Mouse (Mus musculus) spleen, postnatal 10 days (tissue): Measurements from ENCODE around the gene Rdh5.

Source experiments
- DNase-seq, 2 experiments: peaks; one replicate each; pipeline ENCODE4 v3.0.0; 2021 to 2022; ENCODE audit warnings: low spot score in 2 of 2

Rdh5 gene

DNA sequence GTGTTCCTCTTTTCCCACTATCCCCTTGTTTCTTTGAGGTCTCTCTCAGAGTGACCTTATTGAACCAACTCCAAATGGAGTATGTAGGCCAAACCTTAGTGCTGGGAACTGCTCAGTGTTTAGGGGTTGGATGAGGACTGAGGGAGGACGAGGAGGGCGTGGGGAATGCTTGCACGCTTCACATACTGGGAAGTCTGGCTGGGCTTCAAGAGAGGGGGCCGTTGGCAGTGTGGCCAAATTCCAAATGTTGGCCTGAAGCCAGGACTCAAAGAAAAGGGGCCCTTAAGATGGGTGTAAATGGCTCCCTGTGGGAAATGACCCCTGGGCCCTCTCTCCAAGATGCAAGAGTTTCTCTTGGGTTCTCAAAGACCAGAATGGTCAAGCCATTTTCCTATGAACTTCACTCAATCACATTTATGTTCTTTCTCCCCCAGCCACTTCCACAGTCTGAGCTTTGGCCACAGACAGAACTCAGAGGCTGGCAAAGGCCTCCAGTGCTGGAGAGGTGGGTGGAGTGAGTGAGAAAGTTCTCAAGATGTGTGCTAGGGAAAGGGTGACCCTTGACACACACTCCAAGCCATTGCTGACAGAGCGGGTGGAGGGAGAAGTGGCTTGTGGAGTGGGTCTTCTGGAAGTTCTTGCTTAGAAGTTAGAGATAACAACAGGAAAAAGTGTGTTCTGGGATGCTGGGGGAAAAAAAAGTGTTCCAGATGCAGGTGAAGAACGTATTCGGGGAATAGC, 7.1 kb upstream of the Rdh5 start:
- no peak for DNase-seq

DNA sequence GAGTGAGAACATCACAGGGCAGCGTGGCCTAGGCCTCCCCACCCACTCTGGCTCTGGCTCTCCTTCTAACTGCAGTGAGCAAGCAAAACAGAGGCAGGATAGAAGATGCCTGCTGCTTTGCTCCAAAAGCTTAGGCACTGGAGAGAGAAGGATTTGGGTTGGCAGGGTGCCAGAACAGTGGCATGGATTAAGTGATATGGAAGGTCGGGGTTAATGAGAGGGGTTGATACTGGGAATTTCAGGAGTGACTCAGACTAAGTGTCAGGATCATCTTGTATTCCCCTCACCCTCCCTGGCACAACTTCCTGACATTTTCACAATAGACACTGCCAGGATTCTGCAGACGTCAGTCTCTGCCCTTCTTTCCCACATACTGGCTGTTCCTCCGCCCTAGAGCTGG, 5.7 kb upstream of the Rdh5 start:
- no peak for DNase-seq

DNA sequence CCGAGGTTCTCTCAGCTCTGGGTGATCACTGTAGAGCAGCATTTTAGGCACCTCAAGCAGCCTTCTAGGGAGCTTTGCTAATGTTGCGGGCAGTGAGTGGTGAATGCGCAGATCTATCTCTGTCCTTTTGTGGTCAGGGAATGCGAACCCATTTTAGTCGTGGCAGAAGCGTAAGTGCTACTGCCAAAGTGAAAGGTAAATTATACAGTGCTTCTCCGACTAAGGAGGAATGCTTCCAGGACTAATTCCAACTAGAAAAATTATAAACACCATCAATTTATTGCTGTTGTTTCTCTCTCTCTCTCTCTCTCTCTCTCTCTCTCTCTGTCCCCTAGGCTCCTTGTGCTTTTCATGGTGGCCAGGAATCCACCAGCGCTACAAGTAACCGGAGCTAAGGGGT, 1.2 kb upstream of the Rdh5 start, which contains the start of gene Bloc1s1:
Gene Bloc1s1, minus strand, starts transcription at position 101 of the 400 bp plus-strand sequence.
- DNase-seq: no peak

DNA sequence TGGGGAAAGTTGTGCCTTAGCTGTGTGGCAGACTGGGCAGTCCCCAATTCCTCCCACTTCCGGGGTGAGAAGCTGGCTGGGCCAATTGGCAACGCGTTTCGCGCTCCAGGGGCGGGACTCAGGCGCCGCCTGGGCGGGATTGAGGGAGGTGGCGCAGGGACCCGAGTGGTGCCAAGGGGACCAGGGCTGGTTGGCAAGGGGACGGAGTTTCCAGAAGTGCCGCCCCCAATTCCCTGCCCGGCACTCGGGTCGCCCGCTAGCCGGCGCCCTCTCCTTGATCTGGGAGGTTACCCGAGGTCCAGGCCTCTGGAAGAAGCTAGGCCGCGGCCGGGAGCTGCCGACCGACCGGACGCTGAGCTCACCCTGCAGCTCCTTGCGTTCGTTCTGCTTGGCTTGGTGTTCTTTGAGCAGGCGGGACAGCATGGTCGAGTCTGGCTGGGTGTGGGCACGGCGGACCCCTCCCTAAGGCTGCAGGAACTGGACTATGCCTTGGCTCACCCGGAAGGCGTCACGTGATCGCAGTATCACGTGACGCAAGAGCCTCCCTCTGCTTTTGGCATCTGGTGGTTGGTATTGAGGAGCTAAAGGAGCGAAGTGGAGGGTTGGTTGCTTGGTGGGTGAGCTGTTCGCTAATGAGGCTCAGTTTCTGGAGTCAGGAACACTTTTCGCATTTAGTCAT, 464 bp upstream of the Rdh5 start:
- DNase-seq: peak; percentile 90 to 94

DNA sequence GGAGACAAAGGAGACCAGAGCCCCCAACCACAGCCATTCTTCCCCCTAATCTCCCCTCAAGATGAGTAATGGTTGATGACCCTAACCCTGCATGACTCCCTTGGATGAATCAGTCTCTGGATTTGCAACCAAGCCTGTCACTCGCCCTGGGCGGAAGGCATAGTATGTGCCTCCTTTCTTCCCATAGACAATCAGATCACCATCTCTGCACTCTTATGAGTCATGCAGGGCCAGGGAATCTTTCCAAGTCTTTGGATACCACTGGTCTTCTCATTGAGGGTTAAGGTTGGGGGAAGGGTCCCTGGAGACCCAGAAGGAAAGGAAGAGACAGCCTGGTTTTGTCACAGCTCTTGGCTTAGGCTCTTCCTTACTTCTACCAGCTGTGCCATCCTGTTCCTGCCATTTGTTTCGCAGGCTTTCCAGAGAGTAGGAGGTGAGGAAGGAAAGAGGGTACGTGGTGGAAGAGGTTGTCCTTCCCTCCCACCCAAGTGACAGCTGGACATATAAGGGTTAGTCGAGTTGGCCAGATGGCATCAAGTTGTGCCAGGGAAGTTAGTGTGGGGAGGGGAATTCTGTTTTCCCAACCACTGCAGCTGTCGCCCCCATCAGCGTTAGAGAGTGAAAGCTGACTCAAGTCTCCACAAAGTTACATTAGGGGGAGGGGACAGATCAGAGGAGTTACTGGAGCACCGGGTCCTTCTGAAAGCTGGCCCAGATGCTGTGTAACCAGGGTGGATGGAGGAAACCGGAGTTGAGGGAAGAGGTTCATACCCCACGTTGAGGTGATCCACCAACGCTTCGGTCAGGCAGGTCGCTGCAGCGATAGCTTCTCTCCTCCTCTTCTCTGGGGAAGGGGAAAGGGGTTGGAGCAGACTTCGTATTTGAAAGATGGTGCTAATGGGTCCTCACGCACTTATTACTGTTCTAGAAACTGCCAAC, 536 bp downstream of the Rdh5 start:
- no peak for DNase-seq

DNA sequence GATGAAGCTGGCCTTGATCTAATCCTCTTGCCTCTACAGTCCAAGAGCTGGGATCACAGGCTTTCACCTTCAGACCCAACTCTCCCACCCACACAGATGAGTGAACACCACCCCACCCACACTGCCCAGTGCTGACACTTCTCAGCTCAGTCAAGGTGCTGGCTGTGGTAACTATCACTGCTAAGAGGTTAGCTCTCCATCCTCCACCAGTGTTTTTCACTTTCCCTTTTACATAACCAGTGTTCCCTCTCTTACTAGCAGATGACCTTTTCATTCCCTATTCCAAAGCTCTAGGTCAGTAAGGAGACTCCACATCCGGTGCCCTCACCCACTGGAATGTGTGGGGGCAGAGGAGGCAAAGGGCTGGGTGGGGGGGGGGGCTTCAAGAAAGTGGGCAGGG, 1.4 kb downstream of the Rdh5 start:
- no peak for DNase-seq

DNA sequence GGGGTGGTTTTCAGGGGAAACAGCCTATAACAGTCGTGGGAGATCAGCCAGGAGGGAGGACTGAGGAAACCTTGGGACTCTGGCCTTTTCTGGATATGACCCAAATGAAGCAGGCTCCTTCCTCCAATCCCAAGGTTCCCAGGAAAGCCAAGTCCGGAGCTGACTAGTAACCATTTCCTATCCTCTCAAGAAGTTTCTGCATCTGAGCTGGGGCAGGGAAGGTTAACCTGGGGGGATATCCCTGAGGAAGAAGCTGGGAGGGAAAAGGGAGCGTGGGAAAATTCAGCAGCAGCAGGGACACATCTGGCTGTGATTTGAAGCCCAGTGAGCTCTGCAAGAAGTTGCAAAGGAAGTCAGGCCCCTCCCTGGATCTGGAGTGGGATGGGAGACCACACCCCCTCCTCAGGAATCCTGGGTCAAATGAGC, 1.9 kb downstream of the Rdh5 start:
- DNase-seq: no peak

DNA sequence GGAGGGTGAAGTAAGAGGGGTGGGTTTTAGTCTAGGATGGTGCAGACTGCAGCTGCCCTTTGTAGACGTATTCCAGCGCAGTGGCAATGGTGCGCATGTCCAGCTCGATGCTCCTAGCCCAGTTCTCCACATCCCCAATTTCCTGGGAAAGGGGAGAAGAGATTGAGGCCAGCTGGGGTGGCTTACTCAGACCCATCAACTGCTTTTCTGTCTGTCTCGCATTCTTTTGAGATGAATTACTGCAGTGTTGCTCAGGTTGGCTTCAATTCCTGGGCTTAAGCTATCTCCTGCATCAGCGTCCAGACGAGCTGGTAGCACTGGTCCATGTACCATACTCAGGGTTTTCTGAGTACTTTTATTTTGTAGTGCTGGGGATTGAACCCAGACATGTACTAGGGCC, 2.7 kb downstream of the Rdh5 start:
- DNase-seq: no peak

DNA sequence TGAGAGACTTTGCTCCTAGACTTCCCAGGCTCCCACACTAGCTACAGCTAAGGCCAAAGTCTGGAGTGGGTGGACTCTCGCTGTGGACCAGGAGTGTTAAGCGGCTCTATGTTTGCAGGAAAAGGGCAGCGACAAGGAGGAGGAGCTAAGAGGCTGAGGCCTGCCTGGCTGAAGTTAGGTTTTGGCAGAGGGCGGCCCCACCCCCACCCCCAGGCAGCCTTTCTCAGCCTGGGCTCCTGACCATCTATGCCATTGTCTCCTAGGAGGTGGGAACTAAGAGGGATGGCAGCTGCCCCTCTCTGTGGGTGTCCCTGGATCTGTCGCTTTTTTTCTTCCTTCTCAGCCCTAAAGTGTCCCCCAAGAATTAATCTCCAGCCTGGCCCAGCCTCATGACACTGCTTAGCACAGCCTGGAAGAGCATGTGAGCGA, 3.5 kb downstream of the Rdh5 start:
- no peak for DNase-seq

DNA sequence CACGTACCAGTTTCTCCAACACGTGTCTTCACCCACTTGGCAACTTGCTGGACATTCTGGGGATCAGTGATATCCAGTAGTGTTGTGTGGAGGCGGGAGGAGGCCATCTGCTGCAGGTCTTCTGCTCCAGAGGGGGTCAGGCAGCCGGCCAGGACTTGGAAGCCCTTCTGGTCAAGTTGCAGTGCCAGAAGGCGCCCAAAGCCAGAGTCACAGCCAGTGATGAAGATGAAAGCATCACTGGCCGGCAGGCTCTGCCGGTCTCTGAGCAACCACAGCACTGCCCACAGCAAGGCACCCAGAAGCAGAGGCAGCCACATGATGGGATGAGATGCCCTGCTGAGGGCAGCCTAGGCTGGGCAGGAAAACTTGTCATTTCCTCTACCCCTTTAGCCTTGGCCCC, 4.4 kb downstream of the Rdh5 start:
- no peak for DNase-seq

DNA sequence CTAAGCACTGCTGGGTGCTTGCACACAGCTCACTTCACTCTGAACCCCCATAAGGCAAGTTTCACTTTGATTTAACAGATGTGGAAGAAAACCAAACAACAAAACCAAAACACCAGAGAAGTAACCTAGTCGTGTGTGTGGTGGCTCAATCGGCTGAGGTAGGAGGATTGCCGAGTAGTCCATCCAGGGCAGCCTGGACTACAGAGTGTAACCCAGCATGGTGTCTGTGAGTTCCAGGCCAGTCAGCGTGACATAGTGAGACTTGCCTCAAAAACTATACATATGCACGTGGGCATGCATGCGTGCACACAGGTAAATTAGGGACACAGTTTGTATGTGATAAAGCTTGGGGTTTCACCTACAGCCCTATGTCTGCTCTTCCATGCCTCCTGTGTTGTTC, 5.3 kb downstream of the Rdh5 start:
- no peak for DNase-seq

DNA sequence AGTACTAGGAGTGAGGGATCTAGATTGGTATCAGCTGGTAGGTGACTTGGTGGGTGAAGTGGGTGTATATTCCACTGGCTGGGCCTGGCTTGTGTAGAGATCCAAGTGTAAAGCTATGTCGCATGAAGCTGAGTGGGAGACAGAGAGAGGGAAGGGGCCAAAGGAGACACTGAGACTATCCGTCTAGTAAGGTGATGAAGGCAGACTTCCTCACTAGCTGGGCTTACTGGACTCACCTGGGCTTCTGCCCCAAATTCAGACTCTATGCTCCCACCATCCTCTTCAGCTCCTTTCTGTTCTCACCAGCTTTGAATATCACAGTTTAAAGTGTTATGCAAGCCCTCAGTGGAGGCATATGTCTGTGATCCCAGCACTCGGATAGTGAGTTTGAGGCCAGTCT, 6.0 kb downstream of the Rdh5 start:
- DNase-seq: no peak

DNA sequence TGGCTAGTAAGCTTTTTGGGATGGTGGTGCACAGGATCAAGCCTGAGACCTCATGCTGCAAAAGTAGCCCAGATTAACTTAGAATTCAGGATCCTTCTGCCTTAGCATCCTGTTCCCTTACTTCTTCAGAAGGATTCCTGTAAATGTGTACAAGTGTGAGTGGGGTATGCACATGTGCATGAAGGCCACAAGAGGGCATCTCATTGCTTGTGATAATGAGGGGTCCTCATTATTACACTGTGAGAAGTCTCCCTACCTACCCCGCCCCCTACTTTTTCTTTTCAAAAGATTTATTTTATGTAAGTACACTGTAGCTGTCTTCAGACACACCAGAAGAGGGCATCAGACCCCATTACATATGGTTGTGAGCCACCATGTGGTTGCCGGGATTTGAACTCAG, 7.1 kb downstream of the Rdh5 start:
- no peak for DNase-seq

DNA sequence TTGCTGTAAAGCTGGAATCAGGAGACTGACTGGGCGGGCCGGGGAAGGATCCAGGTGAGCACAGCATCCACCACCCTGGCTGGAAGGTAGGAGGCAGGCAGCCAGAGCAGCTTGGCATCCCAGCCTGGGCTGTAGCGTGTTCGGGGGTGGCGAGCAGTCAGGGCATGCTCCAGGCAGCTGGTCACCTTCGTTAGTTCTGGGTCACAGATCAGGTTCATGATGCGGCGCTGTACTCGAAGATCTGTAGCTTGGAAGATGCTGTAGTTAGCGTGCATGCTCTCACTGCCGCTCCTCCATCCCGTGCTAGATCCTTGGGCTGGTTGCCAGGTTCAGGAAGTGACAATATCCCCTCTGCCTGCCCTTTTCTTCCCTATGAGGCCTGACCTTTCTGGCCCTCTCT, 9.0 kb downstream of the Rdh5 start:
- no peak for DNase-seq

DNA sequence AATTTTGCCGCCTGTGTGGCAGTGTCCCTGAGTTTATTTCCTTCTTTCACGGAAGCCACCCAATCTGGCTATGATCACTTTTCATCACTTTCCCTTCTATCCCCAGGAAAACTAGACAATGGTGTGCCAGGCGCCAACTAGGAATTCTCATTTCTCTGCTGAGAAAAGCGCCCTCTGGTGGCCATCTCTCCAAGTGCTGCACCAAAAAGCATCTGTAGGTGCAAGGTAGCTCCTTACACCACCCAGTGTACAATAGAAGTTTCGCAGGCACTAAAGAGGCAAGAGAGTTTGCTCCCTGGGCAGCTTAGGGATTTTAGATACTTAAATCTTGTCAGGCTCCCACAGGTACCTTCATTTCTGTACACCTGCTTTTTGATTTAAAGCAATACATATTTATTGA, 9.5 kb downstream of the Rdh5 start:
- DNase-seq: peak; percentile 70 to 87

DNA sequence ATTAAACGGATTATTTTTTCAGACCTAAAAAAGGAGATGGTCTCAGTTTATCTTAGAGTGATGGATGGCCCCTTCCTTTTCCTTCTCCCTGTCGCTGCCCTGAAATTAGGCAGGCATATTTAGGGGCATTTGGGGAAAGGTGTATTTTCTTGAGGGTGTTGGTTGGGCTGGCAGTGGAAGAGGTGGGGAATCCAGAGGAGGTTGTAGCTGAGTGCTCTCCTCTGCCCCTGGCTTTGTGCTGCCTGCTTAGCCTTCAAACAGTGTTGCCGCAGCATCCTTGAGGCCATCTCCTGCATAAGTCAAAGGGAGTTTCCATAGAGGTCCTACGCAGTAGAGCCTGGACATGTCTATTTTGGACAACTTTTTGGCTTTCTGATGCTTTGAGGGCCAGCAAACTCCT, 9.9 kb downstream of the Rdh5 start:
- no peak for DNase-seq

DNA sequence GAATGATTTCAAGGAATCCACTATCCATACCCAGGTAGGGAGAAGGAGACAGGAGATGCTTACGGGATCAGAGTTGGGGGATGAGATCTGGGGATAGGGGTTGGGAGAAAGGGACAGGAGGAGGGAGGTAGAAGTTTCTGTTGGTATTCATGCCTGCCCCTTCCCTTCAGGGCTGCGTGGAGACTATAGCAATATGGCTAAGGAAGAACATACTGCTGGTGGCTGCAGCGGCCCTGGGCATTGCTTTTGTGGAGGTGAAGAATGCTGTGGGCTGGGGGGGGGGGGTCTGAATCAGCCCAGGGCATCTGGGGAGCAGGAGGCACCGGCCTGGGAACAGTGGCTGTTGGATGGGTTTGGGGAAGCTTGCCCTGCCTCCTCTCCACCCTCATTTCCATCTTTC, 10.4 kb downstream of the Rdh5 start:
- no peak for DNase-seq

DNA sequence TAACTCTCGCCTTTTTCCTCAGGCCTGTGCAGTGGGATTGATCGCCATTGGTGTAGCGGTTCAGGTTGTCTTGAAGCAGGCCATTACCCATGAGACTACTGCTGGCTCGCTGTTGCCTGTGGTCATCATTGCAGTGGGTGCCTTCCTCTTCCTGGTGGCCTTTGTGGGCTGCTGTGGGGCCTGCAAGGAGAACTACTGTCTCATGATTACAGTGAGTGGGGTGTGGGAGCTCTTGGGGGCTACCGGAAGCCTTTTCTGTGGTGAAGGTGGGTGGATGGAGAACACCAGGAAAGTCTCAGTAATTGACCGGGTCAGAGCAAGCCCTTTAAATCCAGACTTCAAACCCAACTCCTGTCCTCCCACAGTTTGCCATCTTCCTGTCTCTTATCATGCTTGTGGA, 11.3 kb downstream of the Rdh5 start:
- DNase-seq: no peak

DNA sequence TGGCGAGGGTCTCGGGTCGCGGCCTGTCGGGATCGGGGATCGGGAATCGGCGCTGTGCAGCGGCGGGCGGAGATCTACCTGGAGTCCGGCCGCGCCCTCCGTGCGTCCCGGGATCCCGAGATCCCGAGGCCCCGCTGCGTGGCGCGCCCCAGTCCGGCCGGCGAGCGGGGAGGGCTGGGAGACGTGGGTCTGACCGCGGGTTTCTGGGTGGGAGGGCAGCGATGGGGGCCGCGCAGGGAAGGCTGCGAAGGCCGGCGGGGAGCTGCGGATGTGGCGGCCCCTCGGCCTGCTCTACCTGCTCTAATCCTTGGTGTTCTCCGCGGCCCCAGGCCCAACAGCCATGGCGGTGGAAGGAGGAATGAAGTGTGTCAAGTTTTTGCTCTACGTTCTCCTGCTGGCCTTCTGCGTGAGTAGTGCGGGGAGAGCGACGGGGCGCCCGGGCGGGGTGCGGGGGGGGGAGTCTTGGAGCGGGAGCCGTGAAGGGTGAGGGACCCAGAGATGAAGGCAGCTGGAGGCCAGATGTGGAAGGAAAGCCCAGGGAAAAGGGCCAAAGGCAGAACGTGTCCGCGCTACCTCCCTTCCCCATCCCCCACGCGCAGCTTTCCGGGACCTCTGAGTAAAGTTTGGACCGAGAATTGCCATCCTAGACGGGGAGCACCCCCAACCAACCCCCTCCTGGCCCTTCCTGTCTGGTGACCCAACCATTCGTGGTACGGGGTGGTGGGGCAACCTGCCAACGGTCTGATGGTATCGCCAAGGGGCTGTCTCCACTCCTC, 12.4 kb downstream of the Rdh5 start:
- DNase-seq: peak in 1 of 2 experiments; percentile 36

DNA sequence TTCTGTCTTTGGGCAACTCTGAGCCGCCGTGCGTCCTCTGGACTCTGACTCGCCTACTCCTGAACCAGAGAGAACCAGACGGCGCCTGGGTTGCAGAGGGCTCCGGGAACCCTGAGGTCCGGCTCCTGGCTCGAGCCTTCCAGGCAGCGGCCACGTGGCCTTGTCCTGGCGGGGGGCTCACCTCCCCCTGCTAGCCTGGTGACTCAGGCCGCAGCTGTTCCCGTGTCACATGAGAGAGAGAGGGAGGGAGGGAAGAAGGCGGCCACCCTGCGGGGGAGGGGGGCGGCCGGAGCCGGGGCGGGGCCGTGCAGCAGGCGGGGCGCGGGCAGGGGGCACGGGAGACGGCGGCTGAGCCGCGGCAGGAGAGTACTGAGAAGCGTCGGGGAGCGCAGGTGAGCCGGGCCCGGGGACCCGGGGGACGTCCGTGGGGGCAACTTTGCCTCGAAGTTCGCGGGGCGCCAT, 13.1 kb downstream of the Rdh5 start:
- peak in 1 of 2 experiments; percentile 35 for DNase-seq

DNA sequence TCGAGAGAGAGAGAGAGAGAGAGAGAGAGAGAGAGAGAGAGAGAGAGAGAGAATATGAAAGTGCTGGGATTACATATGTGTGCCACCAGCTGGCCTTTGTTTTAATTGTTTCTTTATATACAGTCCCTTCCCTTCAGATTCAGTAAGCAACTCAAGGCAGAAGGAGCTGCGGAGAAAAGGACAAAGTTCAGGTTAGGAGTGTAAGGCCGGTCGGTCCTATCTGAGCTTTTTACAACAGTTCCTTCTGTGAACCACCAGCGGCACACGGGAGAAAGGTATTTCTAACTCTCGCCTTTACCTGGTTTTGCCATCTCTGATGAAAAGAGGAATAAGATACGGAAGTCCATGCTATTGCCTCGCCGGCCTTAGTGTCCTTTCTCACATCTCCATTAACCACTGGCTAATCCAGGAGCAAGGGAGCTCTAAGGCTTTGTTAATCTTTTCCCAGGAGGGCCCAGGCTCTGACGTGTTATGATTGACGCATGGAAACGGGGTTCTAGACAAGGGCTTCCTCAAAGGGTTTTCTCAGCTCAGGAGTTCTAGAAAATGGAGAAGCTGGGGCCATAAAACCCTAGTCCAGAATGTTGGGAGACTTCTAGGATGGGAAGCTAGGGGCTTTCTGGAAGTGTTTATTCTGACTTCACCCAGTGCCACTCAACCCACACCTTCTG, 13.8 kb downstream of the Rdh5 start:
- DNase-seq: no peak
